Mouse (Mus musculus) left cerebral cortex, postnatal 25 days (tissue): ENCODE measurements at regions not wholly inside any gene's neighbourhood (a gene's known extent, or its start where the extent isn't known, plus 50 kb on each side); places are given as distances from the start of the nearest gene placed in this dataset.
A peak's percentile ranks its signal among the peaks of the same experiment; 100 is the strongest.

Source experiments
- DNase-seq, 2 experiments: peaks; one replicate each; pipeline ENCODE4 v3.0.0; 2022; ENCODE audit warnings: low spot score in 2 of 2, mixed read lengths in 1 of 2
- intact Hi-C: fragments of 180-260 bp; cut with DNase I; formaldehyde crosslinking; loops from one replicate; pipeline ENCODE4 v1.15.1; 2025

DNA sequence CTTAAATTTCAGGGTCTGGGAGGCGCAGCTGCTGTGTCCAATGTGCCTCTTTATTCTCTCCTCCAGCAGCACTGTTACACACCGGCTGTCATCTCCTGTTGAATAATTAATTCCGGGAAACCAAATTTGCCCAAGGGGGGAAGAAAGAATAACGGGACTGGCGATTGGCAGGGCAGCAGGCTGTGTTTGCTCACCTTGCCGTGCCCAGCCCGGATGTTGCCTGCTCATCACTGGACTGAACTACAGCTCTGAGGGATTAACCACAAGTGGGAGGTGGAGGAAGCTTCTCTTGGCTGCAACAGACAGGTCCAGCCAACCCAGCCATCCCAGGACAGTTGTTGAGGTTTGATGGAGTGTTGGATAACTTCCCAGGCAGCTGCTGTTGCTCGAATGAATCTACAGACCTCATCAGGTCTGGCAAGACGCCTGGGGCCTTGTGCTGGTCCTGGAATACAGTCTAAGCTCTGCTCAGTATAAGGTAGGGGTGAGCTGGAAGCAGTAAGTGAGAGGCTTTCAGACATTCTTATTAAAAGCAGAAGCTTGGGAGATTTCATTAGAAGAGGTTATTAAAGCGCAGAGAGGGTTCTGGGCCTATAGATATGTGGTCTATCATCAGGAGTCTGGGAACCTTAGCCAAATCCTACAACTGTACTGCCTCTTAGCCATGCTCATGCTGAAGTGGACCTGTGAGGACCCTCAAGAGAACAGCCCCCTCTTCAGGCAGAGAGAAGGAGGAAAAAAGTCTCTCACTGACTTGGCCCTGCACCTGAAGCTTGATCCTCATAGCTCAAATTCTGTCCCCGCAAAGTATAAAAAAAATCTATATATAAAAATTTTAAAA, 291.8 kb downstream of the Il20rb start:
- no peak for DNase-seq
- intact Hi-C loops, result no loop called here

DNA sequence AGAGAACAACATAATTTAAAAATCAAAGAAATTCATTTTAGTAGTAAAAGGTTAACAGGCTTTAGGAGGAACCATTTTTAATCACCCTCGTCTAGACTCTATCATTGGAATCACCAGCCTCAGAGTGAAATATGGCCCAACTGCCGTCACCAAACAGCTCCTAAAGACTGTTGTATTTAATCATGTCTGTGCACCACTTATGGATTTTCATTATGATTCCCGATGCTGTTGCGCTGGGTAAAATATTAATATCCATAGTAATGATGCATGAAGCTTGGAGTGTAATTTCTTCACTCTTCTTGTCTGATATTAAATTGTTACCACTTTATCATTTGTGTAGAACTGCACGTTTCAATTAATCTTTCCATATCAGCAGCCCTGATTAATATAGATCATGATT, 292.4 kb downstream of the Il20rb start:
- intact Hi-C loops, result no loop called here
- DNase-seq, result no peak

DNA sequence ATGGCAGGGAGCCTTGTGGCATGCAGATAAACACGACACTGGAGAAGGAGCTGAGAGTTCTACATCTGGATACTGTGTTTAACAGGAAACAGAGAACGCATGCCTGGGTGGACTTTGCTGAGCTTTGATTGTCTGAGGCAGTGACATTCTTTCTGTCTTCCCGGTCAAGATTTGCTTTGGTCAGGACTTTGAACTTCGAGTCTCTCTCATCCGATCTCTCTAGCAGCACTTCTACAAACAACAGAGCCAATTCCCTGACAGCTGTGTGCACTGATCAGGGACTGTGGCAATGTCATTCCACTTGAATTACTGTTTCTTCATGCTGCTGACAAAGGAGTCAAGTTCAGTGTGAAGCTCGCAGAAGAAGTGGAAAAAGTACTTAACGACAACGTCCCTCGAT, 302.5 kb downstream of the Il20rb start:
- no peak for DNase-seq
- intact Hi-C loops, result no loop called here

DNA sequence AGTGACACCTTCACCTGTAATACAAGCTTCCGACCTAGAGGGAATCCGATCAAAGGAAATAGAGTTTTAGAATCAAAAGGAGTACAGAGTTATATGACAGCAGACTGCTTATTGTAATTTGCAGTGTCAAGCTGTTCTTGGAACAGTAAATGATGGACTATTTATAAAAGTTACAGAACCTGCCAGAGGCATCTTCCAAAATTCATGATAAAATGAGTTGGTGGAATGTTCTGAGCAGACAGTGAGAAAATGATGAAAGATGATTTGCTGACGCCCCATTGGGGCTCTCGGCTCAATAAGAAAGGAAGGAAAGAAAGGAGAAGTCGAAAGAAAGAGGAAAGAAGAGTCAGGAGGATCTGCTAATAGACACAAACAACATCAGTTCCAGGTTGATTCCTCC, 300.3 kb upstream of the Sox14 start:
- DNase-seq, result peak; percentile 9 to 37

DNA sequence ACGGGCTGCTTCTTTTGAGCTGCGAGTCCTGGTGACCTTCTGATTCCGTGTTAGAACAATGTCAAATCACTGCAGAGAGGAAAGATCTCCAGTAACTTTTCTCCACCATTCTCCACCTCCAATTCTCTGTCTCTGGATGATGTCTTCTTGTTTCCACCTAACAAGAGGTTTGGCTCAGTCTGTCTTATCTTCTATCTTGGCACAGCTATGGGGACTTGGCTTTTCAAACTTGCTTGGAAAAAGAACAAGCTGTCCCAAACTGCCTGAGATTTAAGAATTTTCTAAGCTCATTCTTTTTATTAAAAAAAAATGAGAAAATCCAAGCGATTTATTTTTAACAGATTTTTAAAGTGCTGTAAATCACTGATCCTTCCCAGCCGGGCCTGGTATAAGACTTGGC, 290.3 kb upstream of the Sox14 start:
- peak in 1 of 2 experiments; percentile 30 for DNase-seq
- intact Hi-C loops, result no loop called here

More for the DNA sequence above, 300.3 kb upstream of the Sox14 start:
- intact Hi-C loops, result no loop called here

DNA sequence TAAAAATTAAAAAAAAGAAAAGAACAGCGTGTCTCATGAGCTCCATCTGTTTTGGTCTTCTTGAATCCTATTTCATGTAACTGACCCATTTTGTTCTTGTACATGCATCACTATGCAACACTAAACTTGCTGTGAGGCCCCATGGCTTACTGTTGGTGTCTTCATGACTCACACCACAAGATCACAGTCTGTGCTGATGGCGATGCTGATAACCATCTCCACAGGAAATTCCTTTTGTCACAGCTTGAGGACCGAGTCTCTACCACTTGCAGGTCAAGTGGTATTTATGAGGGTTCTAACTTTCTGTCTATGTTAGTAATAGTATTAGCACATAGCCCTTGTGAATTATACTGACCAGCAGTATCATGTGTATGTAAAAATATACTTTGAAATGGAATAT, 286.0 kb upstream of the Sox14 start:
- DNase-seq, result no peak
- intact Hi-C loops, result no loop called here
